Mouse (Mus musculus) hindbrain, embryonic 14.5 days (tissue): ENCODE data around the gene Rhou. TPM values are rescaled to one million over a fixed set of nuclear protein-coding genes. Genes with fewer than 3 reads are reported as not detected.

ENCODE experiments used
- ATAC-seq: fragments of 200-750 bp; cut with Nextera tagmentation; 2 replicates; pipeline ENCODE4 v1.8.0; 2017; ENCODE audit warnings: moderate number of reproducible peaks, mild to moderate bottlenecking, moderate TSS enrichment, moderate library complexity; ENCODE audit not compliant: low FRiP score
- DNase-seq: peaks from one replicate; pipeline ENCODE4 v3.0.0-alpha.2; 2015; ENCODE audit warnings: low spot score
- H3K27ac ChIP-seq: fragments of 300-500 bp; sonication (generic); 2 replicates; pipeline ENCODE4 v1.5.1; 2014; ENCODE audit warnings: mild to moderate bottlenecking, moderate library complexity
- H3K27me3 ChIP-seq: fragments of 300-500 bp; sonication (generic); 2 replicates; pipeline ENCODE4 v1.6.1; 2014; ENCODE audit warnings: mild to moderate bottlenecking, low read length, mixed read lengths; ENCODE audit not compliant: control insufficient read depth, insufficient read depth
- H3K36me3 ChIP-seq: fragments of 300-500 bp; sonication (generic); replicated peaks from 2 replicates; pipeline ENCODE4 v1.6.1; 2014; ENCODE audit not compliant: control insufficient read depth, insufficient read depth
- H3K4me1 ChIP-seq: fragments of 300-500 bp; sonication (generic); replicated peaks from 2 replicates; pipeline ENCODE4 v1.6.1; 2014; ENCODE audit warnings: antibody characterized with exemption, low read length, mixed read lengths; ENCODE audit not compliant: control insufficient read depth, insufficient read depth
- H3K4me2 ChIP-seq: fragments of 300-500 bp; sonication (generic); replicated peaks from 2 replicates; pipeline ENCODE4 v1.6.1; 2014; ENCODE audit warnings: mild to moderate bottlenecking, moderate library complexity
- H3K4me3 ChIP-seq: fragments of 300-500 bp; sonication (generic); replicated peaks from 2 replicates; pipeline ENCODE4 v1.5.1; 2014; ENCODE audit warnings: mild to moderate bottlenecking, low read length
- H3K9ac ChIP-seq: fragments of 300-500 bp; sonication (generic); 2 replicates; pipeline ENCODE4 v1.6.1; 2014
- H3K9me3 ChIP-seq: fragments of 300-500 bp; sonication (generic); 2 replicates; pipeline ENCODE4 v1.6.1; 2016; ENCODE audit warnings: low read length; ENCODE audit not compliant: control insufficient read depth
- WGBS: fragments of 180-500 bp; shearing (Covaris S2); extraction: QIAGEN DNeasy Blood & Tissue Kit; methylation state at CpG from one replicate; pipeline ENCODE4 v1.1.7; 2014; 5-methylcytosine and 5-hydroxymethylcytosine counted together
- polyA plus RNA-seq: library from polyadenylated mRNA; unstranded; fragments of >200 nt; fragmentation: Nextera tagmentation; extraction: Ambion mirVana; gene quantifications from 2 replicates; pipeline ENCODE4 v1.2.1, GENCODE M21; 2014

Rhou gene
- polyA plus RNA-seq, 1 experiment from 2014 or later: 14.9 TPM

DNA sequence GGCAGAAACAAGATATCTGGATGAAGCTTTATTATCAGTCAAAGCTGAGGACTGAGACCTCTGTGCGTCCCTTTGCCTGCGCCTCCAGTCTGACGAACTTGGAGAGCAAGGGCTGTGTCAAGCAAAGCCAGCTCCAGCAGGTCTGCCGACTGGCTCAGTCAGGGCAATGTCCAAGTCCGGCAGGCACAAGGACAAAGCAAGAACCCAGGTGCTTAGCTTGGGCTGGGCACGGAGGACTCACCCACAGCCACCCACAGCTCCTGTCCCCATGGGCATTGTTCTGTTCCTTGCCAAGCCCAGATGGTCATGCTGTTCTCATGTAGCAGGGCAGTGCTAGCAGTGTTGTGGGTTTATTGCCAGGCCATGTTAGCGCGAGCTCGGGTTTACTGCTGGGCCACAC is 8.5 kb upstream of the Rhou start:
- H3K27ac ChIP-seq: no peak overlapping the region
- H3K4me3 ChIP-seq: no peak overlapping the region
- DNase-seq (no peak), ATAC-seq (no peak)
- no peak overlapping the region for H3K4me2 ChIP-seq
- H3K36me3 ChIP-seq: no peaks in the 10 kb centered on the region
- H3K27me3 ChIP-seq: 0 out of 2 replicates have a peak, but pooled peaks cover 7% of the 10 kb centered on the region
- H3K9me3 ChIP-seq: no peaks in the 10 kb centered on the region
- H3K4me1 ChIP-seq: 0 out of 2 replicates have a peak, but pooled peaks cover 4% of the 10 kb centered on the region
- 76% methylated on average over 9 of the region's 9 CpGs for WGBS
- H3K9ac ChIP-seq: no peak overlapping the region

DNA sequence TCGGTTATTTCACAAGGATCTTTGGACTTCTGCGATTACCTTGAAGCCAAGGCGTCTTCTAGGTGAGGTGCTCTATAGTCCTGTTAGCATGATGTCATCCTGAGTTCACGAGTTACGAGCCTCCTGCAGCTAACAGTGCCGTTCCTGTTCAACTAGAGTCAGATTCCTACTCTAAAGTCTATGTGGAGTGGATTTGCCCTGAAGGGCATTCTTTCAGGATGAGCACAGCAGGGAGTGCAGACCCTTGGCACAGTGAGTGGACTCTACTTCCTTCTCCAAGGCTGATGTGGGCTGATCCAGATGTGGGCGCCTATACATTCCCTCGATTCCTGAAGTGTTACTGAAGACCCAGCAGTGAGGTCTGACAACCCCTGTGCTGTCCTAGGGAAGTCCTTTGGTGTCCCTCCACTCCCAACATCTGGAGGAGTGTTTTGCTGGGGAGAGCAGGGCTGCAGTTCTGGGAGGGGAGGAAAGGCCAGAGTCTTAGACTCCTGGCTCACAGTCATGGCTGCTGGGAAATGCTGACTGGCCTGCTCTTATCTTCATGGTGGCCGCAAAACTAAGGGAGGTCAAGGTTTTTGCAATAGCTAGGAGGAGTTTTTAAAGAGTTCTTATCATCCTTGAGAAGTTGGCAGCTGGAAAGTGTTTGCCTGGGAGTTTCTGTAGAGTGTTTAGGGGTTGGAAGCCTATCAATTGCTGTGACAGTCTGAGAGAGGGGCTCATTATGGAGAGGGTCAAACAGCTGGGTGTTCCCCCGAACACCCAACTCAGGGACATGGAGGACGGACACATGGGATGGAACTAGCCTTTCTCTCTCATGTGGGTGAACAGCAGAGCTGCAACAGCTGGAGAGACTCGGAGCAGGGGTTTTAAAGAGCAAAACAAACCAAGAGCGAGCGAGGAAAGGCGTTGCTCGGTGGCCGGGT is 5.2 kb upstream of the Rhou start:
- no peak overlapping the region for H3K4me3 ChIP-seq
- WGBS: 80% methylated on average over 17 of the region's 17 CpGs
- no peak overlapping the region for H3K27ac ChIP-seq
- DNase-seq: no peak
- ATAC-seq: no peak
- H3K9ac ChIP-seq: no peak overlapping the region
- H3K27me3 ChIP-seq: no peaks in the 10 kb centered on the region
- H3K4me2 ChIP-seq: no peak overlapping the region
- 0 out of 2 replicates have a peak, but pooled peaks cover 2% of the 10 kb centered on the region for H3K4me1 ChIP-seq
- no peaks in the 10 kb centered on the region for H3K36me3 ChIP-seq
- H3K9me3 ChIP-seq: no peaks in the 10 kb centered on the region

DNA sequence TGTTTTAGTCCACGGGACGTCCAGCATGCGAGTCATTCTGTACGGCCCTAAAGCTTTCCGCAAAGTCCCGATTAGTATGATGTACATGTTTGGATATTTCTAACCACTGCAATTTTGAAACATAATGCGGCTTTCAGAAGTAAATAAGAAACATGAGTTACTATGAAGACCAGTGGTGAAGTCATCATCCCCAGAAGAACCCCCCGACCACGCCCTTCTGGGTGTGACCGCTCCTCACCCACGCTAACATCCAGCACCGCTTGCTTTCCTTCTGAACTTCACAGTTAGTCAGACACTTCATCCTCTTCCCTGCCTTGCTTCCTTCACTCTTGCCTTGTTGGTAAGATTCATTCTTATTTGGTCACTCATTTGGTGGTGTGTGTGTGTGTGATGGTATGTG is 4.2 kb upstream of the Rhou start:
- 93% methylated on average over 12 of the region's 12 CpGs for WGBS
- Histone ChIP-seq H3K4me2 (no peak overlapping the region), H3K27me3 (no peaks in the 10 kb centered on the region), H3K4me1 (no peaks in the 10 kb centered on the region), H3K9me3 (no peaks in the 10 kb centered on the region), H3K4me3 (no peak overlapping the region), H3K36me3 (no peaks in the 10 kb centered on the region), H3K27ac (no peak overlapping the region), H3K9ac (no peak overlapping the region)
- DNase-seq (no peak), ATAC-seq (no peak)

DNA sequence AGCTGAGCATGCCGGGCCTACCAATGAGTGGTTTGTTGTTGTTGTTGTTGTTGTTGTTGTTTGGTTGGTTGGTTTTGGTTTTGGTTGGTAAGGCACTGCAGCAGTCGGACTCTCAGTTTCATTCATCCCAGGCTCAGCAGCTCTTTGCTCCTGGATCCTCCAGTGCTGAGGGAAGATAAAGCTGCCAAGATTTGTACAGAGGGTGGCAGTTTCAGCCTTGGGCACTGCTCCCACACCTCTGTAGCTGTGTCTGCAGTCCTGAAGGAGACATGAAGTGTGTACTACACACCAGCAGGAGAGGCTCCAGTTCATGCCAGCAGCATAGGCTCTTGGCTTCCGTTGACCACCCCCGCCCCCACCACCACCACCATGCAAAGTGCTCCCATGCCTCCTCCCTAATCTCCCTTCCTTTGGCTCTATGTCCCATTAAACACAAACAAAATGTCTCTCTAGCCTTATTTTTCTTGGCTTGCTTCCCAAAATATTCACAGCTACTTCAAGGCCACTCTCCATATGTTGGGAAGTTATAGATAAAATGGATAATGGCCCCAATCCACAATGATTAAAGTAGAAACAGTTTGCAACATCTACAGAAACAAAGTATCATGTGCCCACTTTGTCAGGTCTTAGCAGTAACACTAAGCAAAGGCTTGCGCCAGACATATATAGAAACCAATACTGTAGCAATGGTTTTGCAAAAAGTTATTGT is 2.2 kb upstream of the Rhou start:
- H3K4me2 ChIP-seq: no peak overlapping the region
- no peak for DNase-seq
- H3K4me3 ChIP-seq: no peak overlapping the region
- 82% methylated on average over 5 of the region's 5 CpGs for WGBS
- H3K27me3 ChIP-seq: no peaks in the 10 kb centered on the region
- no peak overlapping the region for H3K27ac ChIP-seq
- ATAC-seq: no peak
- H3K4me1 ChIP-seq: peaks cover 12% of the 10 kb centered on the region
- no peak overlapping the region for H3K9ac ChIP-seq
- H3K9me3 ChIP-seq: no peaks in the 10 kb centered on the region
- 0 out of 2 replicates have a peak, but pooled peaks cover 3% of the 10 kb centered on the region for H3K36me3 ChIP-seq

DNA sequence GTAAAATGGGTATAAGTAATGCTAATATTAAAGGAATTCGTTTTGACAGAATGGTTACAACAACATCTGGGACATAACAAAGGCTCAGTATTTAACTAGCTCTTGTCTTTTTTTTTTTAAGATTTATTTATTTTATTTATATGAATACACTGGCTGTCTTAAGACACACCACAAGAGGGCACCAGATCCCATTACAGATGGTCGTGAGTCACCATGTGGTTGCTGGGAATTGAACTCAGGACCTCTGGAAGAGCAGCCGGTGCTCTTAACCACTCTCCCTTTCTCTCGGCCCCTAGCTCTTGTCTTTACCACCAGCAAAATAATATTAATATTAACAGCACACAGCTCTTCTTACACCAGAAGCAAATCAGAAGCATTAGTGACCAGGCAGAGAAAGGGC is 1.1 kb upstream of the Rhou start:
- H3K4me1 ChIP-seq: peaks cover 12% of the 10 kb centered on the region
- no peak overlapping the region for H3K4me3 ChIP-seq
- WGBS: 60% methylated on average over 4 of the region's 4 CpGs
- 0 out of 2 replicates have a peak overlapping the region, but pooled peaks have one; percentile 93 for H3K27ac ChIP-seq
- ATAC-seq (no peak), DNase-seq (no peak)
- H3K9me3 ChIP-seq: no peaks in the 10 kb centered on the region
- H3K36me3 ChIP-seq: peaks cover 14% of the 10 kb centered on the region
- H3K4me2 ChIP-seq: peak overlapping the region; percentile 83
- no peaks in the 10 kb centered on the region for H3K27me3 ChIP-seq
- no peak overlapping the region for H3K9ac ChIP-seq

DNA sequence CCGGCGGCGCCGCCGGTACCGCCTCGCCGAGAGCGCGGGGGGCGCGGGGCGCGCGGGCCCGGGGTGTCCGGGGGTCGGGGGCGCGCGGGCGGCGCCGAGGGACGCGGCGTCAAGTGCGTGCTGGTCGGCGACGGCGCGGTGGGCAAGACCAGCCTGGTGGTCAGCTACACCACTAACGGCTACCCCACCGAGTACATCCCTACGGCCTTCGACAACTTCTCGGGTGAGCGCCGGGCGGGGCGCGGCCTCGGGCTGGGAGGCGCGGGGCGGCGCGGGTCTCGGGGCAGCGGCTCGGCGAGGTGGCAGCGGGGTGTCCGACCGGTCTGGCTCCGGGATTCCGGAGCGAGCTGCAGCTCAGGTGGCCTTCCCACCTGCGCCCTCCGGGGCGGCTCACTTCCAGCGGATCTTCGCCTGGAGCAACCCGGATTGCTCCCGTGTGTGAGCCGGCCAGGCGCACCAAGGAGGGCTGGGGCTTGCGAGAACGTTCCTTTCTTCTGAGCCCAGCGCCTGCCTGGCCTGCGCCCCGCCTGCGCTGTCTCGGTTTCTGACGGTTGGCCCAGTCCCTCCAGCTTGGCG is 353 bp downstream of the Rhou start:
- under 1% methylated on average over 69 of the region's 77 CpGs for WGBS
- DNase-seq (peak; percentile 57), ATAC-seq (peak; percentile 71)
- Histone ChIP-seq H3K9me3 (no peaks in the 10 kb centered on the region), H3K4me1 (peaks cover 12% of the 10 kb centered on the region), H3K4me3 (peak overlapping the region; percentile 63), H3K27me3 (no peaks in the 10 kb centered on the region), H3K9ac (peak overlapping the region; percentile 94), H3K36me3 (peaks cover 26% of the 10 kb centered on the region), H3K27ac (peak overlapping the region; percentile 93), H3K4me2 (peak overlapping the region; percentile 83)

DNA sequence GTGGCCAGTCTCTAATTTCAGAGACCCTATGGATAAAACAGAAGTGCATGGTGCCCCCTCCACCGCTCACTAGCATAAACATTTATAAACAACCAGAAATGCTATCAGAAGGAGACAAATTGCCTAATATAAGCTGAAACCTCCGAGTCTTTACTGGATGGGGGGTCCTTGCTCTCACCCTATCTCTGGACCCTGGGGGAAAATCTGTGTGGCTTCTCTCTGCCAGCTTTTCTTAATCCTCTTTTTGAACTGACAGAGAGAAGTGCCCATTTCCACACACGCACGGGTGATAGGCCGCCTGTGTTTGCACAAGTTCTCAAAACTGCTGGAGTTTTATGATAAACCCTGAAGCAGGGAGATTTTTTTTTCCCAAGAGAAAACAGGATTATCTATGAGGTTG is 1.0 kb downstream of the Rhou start:
- no peak overlapping the region for H3K27ac ChIP-seq
- WGBS: 9% methylated on average over 5 of the region's 5 CpGs
- H3K9me3 ChIP-seq: no peaks in the 10 kb centered on the region
- H3K4me3 ChIP-seq: peak overlapping the region; percentile 63
- ATAC-seq (no peak), DNase-seq (no peak)
- peaks cover 26% of the 10 kb centered on the region for H3K36me3 ChIP-seq
- peak overlapping the region; percentile 83 for H3K4me2 ChIP-seq
- peaks cover 12% of the 10 kb centered on the region for H3K4me1 ChIP-seq
- H3K9ac ChIP-seq: peak overlapping the region; percentile 94
- no peaks in the 10 kb centered on the region for H3K27me3 ChIP-seq

DNA sequence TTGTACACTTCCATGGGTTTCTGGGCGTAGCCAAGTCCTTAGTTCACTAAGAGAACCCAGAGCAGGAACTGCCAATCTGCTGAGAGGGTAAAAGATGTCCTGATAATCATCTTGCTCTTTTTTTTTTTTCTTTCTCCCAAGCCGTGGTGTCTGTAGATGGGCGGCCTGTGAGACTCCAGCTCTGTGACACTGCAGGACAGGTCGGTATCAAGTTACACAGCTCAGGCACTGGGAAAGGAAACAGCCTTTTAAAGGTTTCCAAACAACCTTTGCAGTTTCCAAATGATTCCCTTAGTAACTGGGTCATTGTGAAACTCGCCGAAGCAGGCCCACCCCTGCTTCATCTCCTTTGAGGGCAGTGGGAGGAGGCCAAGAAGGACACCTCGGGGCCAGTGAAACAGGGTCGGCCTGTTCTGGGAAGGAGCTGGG is 1.6 kb downstream of the Rhou start:
- 5% methylated on average over 8 of the region's 8 CpGs for WGBS
- Histone ChIP-seq H3K4me3 (peak overlapping the region; percentile 63), H3K27me3 (no peaks in the 10 kb centered on the region), H3K36me3 (peaks cover 26% of the 10 kb centered on the region), H3K9ac (peak overlapping the region; percentile 94), H3K4me1 (peaks cover 12% of the 10 kb centered on the region), H3K9me3 (no peaks in the 10 kb centered on the region), H3K27ac (no peak overlapping the region), H3K4me2 (peak overlapping the region; percentile 83)
- ATAC-seq (no peak), DNase-seq (no peak)

DNA sequence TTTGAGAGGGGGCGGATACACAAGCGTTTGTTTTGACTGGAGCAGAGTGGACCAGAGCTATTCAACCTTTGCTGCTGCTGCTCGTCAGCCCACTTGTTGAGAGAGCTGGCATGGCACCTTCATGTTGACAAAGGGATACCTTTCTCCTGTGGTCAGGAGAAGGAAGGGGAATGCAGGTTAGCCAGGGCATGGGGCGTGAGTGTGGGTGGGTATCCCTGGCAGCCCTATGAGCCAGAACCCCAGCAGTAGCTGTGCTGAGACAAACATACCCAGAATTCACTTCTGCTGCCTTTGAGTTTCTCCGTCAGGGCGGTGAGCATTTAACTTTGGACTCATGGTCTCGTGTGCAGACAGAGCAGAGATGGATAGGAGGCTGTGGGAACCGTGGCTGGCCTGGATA is 4.1 kb downstream of the Rhou start:
- no peak overlapping the region for H3K27ac ChIP-seq
- no peak overlapping the region for H3K4me3 ChIP-seq
- H3K9me3 ChIP-seq: no peaks in the 10 kb centered on the region
- peaks cover 49% of the 10 kb centered on the region for H3K36me3 ChIP-seq
- peaks cover 12% of the 10 kb centered on the region for H3K4me1 ChIP-seq
- H3K27me3 ChIP-seq: no peaks in the 10 kb centered on the region
- H3K9ac ChIP-seq: no peak overlapping the region
- no peak overlapping the region for H3K4me2 ChIP-seq
- no peak for DNase-seq
- WGBS: 94% methylated on average over 8 of the region's 8 CpGs
- no peak for ATAC-seq
